Mouse (Mus musculus) limb, embryonic 11.5 days (tissue): Measurements from ENCODE around the gene Usp38. TPM values are rescaled to one million over a fixed set of nuclear protein-coding genes. Genes with fewer than 3 reads are reported as not detected.
A peak's percentile ranks its signal among the peaks of the same experiment; 100 is the strongest.

Source experiments
- ATAC-seq: fragments of 200-750 bp; cut with Nextera tagmentation; 2 replicates; pipeline ENCODE4 v1.8.0; 2017; ENCODE audit warnings: low read depth; ENCODE audit not compliant: insufficient number of reproducible peaks, low FRiP score, low TSS enrichment
- DNase-seq: peaks from one replicate; pipeline ENCODE4 v3.0.0-alpha.2; 2015; ENCODE audit warnings: low spot score
- H3K27ac ChIP-seq: fragments of 300-500 bp; sonication (generic); replicated peaks from 2 replicates; pipeline ENCODE4 v1.5.1; 2014; ENCODE audit warnings: low read depth, mild to moderate bottlenecking, low read length
- H3K27me3 ChIP-seq: fragments of 300-500 bp; sonication (generic); 2 replicates; pipeline ENCODE4 v1.6.1; 2014; ENCODE audit warnings: mild to moderate bottlenecking, low read length, mixed read lengths; ENCODE audit not compliant: control insufficient read depth, insufficient read depth
- H3K36me3 ChIP-seq: fragments of 300-500 bp; sonication (generic); 2 replicates; pipeline ENCODE4 v1.6.1; 2014; ENCODE audit warnings: mild to moderate bottlenecking, low read length, moderate library complexity, mixed read lengths; ENCODE audit not compliant: control insufficient read depth, insufficient read depth
- H3K4me1 ChIP-seq: fragments of 300-500 bp; sonication (generic); 2 replicates; pipeline ENCODE4 v1.6.1; 2014; ENCODE audit warnings: low read length, mixed read lengths; ENCODE audit not compliant: control insufficient read depth, insufficient read depth
- H3K4me2 ChIP-seq: fragments of 300-500 bp; sonication (generic); 2 replicates; pipeline ENCODE4 v1.6.1; 2014; ENCODE audit warnings: low read depth, mild to moderate bottlenecking, moderate library complexity; ENCODE audit not compliant: severe bottlenecking
- H3K4me3 ChIP-seq: fragments of 300-500 bp; sonication (generic); 2 replicates; pipeline ENCODE4 v1.5.1; 2014; ENCODE audit warnings: low read depth, low read length
- H3K9ac ChIP-seq: fragments of 300-500 bp; sonication (generic); 2 replicates; pipeline ENCODE4 v1.6.1; 2014; ENCODE audit warnings: mild to moderate bottlenecking, low read length
- H3K9me3 ChIP-seq: fragments of 300-500 bp; sonication (generic); 2 replicates; pipeline ENCODE4 v1.6.1; 2016; ENCODE audit warnings: low read length; ENCODE audit not compliant: control insufficient read depth
- WGBS: fragments of 180-500 bp; shearing (Covaris S2); extraction: QIAGEN DNeasy Blood & Tissue Kit; methylation state at CpG from one replicate; pipeline ENCODE4 v1.1.7; 2014; 5-methylcytosine and 5-hydroxymethylcytosine counted together
- polyA plus RNA-seq: library from polyadenylated mRNA; unstranded; fragments of >200 nt; fragmentation: Nextera tagmentation; extraction: Ambion mirVana; gene quantifications from 2 replicates; pipeline ENCODE4 v1.2.1, GENCODE M21; 2014

Gene Usp38
- polyA plus RNA-seq, 1 experiment from 2014 or later = 27.2 TPM

GRCm38 (mm10) chr8:81012031-81012560, 2.6 kb downstream of the Usp38 start:
- Histone ChIP-seq H3K4me2 (no peak overlapping the region), H3K4me3 (no peak overlapping the region)
- WGBS = 89% methylated on average over 4 of the region's 4 CpGs

GRCm38 (mm10) chr8:81010386-81010785, 4.3 kb downstream of the Usp38 start:
- Histone ChIP-seq H3K4me1 (no peaks in the 10 kb centered on the region; the same call in 1 of the 2 replicates), H3K4me3 (no peak overlapping the region), H3K27ac (no peak overlapping the region), H3K27me3 (no peaks in the 10 kb centered on the region), H3K9me3 (no peaks in the 10 kb centered on the region), H3K4me2 (no peak overlapping the region), H3K36me3 (no peaks in the 10 kb centered on the region; the same call in 1 of the 2 replicates), H3K9ac (no peak overlapping the region)
- no peak for DNase-seq
- 89% methylated on average over 5 of the region's 5 CpGs for WGBS
- no peak for ATAC-seq

More at GRCm38 (mm10) chr8:81012031-81012560, 2.6 kb downstream of the Usp38 start:
- ATAC-seq (no peak), DNase-seq (no peak)
- H3K4me1 ChIP-seq = no peaks in the 10 kb centered on the region; the same call in 1 of the 2 replicates
- H3K36me3 ChIP-seq = no peaks in the 10 kb centered on the region
- H3K27me3 ChIP-seq = no peaks in the 10 kb centered on the region
- no peaks in the 10 kb centered on the region for H3K9me3 ChIP-seq
- H3K27ac ChIP-seq = no peak overlapping the region
- H3K9ac ChIP-seq = no peak overlapping the region

GRCm38 (mm10) chr8:81005114-81005513, 9.6 kb downstream of the Usp38 start:
- 80% methylated on average over 1 of the region's 1 CpGs for WGBS

GRCm38 (mm10) chr8:80996632-80997031, 18.1 kb downstream of the Usp38 start:
- Histone ChIP-seq H3K4me2 (no peak overlapping the region), H3K36me3 (no peaks in the 10 kb centered on the region; the same call in 1 of the 2 replicates), H3K9ac (no peak overlapping the region), H3K27ac (no peak overlapping the region), H3K4me3 (no peak overlapping the region), H3K4me1 (no peaks in the 10 kb centered on the region), H3K9me3 (no peaks in the 10 kb centered on the region), H3K27me3 (no peaks in the 10 kb centered on the region)
- no peak for ATAC-seq
- no peak for DNase-seq
- WGBS = 42% methylated on average over 1 of the region's 1 CpGs

More at GRCm38 (mm10) chr8:81005114-81005513, 9.6 kb downstream of the Usp38 start:
- Histone ChIP-seq H3K4me3 (no peak overlapping the region), H3K4me2 (no peak overlapping the region), H3K4me1 (no peaks in the 10 kb centered on the region), H3K9ac (no peak overlapping the region), H3K36me3 (no peaks in the 10 kb centered on the region; the same call in 1 of the 2 replicates), H3K27ac (no peak overlapping the region), H3K9me3 (no peaks in the 10 kb centered on the region), H3K27me3 (no peaks in the 10 kb centered on the region)
- DNase-seq (no peak), ATAC-seq (no peak)

- peaks cover 3% of the 10 kb centered on the region; the same call in 1 of the 2 replicates for H3K36me3 ChIP-seq
- peak; percentile 34 for DNase-seq
- no peak overlapping the region for H3K9ac ChIP-seq
These were observed 22.8 kb downstream of the Usp38 start for GRCm38 (mm10) chr8:80991937-80992336.

GRCm38 (mm10) chr8:80982829-80983228, 31.9 kb downstream of the Usp38 start:
- Histone ChIP-seq H3K27me3 (no peaks in the 10 kb centered on the region), H3K4me3 (no peak overlapping the region), H3K27ac (no peak overlapping the region), H3K9ac (no peak overlapping the region), H3K4me2 (no peak overlapping the region), H3K9me3 (no peaks in the 10 kb centered on the region), H3K36me3 (peaks cover 2% of the 10 kb centered on the region; the same call in 1 of the 2 replicates), H3K4me1 (no peaks in the 10 kb centered on the region)
- ATAC-seq = no peak
- WGBS = 91% methylated on average over 4 of the region's 4 CpGs
- DNase-seq = no peak

More at GRCm38 (mm10) chr8:80991937-80992336, 22.8 kb downstream of the Usp38 start:
- H3K27ac ChIP-seq = no peak overlapping the region
- no peaks in the 10 kb centered on the region for H3K9me3 ChIP-seq
- H3K4me2 ChIP-seq = no peak overlapping the region
- no peaks in the 10 kb centered on the region for H3K4me1 ChIP-seq
- H3K4me3 ChIP-seq = no peak overlapping the region
- 0 out of 2 replicates have a peak, but pooled peaks have one; percentile 68 for ATAC-seq
- no peaks in the 10 kb centered on the region for H3K27me3 ChIP-seq
- WGBS = 67% methylated on average over 3 of the region's 3 CpGs

GRCm38 (mm10) chr8:80981696-80982095, 33.0 kb downstream of the Usp38 start:
- WGBS = 88% methylated on average over 9 of the region's 9 CpGs
- ATAC-seq = no peak
- no peak overlapping the region for H3K4me3 ChIP-seq

GRCm38 (mm10) chr8:80980063-80980462, 34.7 kb downstream of the Usp38 start:
- Histone ChIP-seq H3K36me3 (peaks cover 2% of the 10 kb centered on the region; the same call in 1 of the 2 replicates), H3K4me2 (no peak overlapping the region), H3K9me3 (no peaks in the 10 kb centered on the region), H3K9ac (no peak overlapping the region), H3K4me1 (no peaks in the 10 kb centered on the region), H3K4me3 (no peak overlapping the region), H3K27me3 (no peaks in the 10 kb centered on the region), H3K27ac (no peak overlapping the region)
- DNase-seq (no peak), ATAC-seq (no peak)
- 31% methylated on average over 4 of the region's 4 CpGs for WGBS

More at GRCm38 (mm10) chr8:80981696-80982095, 33.0 kb downstream of the Usp38 start:
- Histone ChIP-seq H3K9ac (no peak overlapping the region), H3K27me3 (no peaks in the 10 kb centered on the region), H3K36me3 (peaks cover 2% of the 10 kb centered on the region; the same call in 1 of the 2 replicates), H3K4me2 (no peak overlapping the region), H3K9me3 (no peaks in the 10 kb centered on the region), H3K27ac (no peak overlapping the region), H3K4me1 (no peaks in the 10 kb centered on the region)
- DNase-seq = no peak
